Mouse (Mus musculus) heart, adult 2 months (tissue): ENCODE results near the gene Cmya5.

Source experiments
- CTCF ChIP-seq: fragments of 200-600 bp; IDR thresholded peaks from 2 replicates; pipeline ENCODE4 v1.8.1; 2022; ENCODE audit warnings: antibody characterized with exemption, mild to moderate bottlenecking, moderate library complexity
- POLR2A ChIP-seq: fragments of 200-500 bp; IDR thresholded peaks from 2 replicates; pipeline ENCODE4 v1.6.1; 2011; ENCODE audit warnings: mild to moderate bottlenecking, low read depth, low read length, control low read depth; ENCODE audit not compliant: insufficient read depth

GRCm38 (mm10) chr13:93058551-93059011, 85.9 kb downstream of the Cmya5 start:
- TF ChIP-seq POLR2A (no peak), CTCF (no peak)
